Mouse (Mus musculus) small intestine, adult 2 months (tissue): ENCODE measurements around the gene Igfbp3.

ENCODE experiments used
- CTCF ChIP-seq: fragments of 200-500 bp; IDR thresholded peaks from 2 replicates; pipeline ENCODE4 v1.5.1; 2012; ENCODE audit warnings: low read depth, mild to moderate bottlenecking, control low read depth, inconsistent platforms, low read length, moderate library complexity, mixed read lengths; ENCODE audit not compliant: insufficient replicate concordance, insufficient read length; ENCODE audit errors: extremely low read depth
- POLR2A ChIP-seq: fragments of 200-500 bp; IDR thresholded peaks from 2 replicates; pipeline ENCODE4 v1.6.1; 2012; ENCODE audit warnings: low read depth, mild to moderate bottlenecking, control low read depth, inconsistent platforms, low read length, moderate library complexity

GRCm38 (mm10) chr11:7213501-7214341 is at the start of gene Igfbp3:
- no peak for TF ChIP-seq CTCF
- no peak for TF ChIP-seq POLR2A
